Mouse (Mus musculus) G1E (cell line): ENCODE data around the gene Rpn2. TPM values are rescaled to one million over a fixed set of nuclear protein-coding genes. Genes with fewer than 3 reads are reported as not detected.

ENCODE experiments used
- ATAC-seq: 2 replicates; pipeline ENCODE4 v1.8.0; 2016; ENCODE audit warnings: mild to moderate bottlenecking; ENCODE audit not compliant: insufficient number of reproducible peaks, poor library complexity, low FRiP score, severe bottlenecking; ENCODE audit errors: extremely low read depth
- DNase-seq: peaks from one replicate; pipeline ENCODE4 v3.0.0; 2012; ENCODE audit warnings: low spot score
- H3K27me3 ChIP-seq: 2 replicates; pipeline ENCODE4 v1.6.1; 2012; ENCODE audit warnings: mild to moderate bottlenecking, low read length, inconsistent platforms; ENCODE audit not compliant: insufficient read depth
- H3K36me3 ChIP-seq: replicated peaks from 2 replicates; pipeline ENCODE3; 2012; ENCODE audit warnings: mild to moderate bottlenecking, inconsistent platforms
- H3K4me1 ChIP-seq: 2 replicates; pipeline ENCODE4 v1.6.1; 2012; ENCODE audit warnings: low read depth, low read length, inconsistent platforms, mixed read lengths; ENCODE audit not compliant: insufficient read depth
- H3K4me3 ChIP-seq: 2 replicates; pipeline ENCODE4 v1.5.1; 2012; ENCODE audit warnings: low read depth, mild to moderate bottlenecking, inconsistent platforms, low read length, moderate library complexity, mixed read lengths
- H3K9me3 ChIP-seq: replicated peaks from 2 replicates; pipeline ENCODE4 v1.6.1; 2012; ENCODE audit warnings: inconsistent platforms
- CTCF ChIP-seq: IDR thresholded peaks from 2 replicates; pipeline ENCODE4 v1.5.1; 2012; ENCODE audit warnings: low read depth, low read length, inconsistent platforms, mixed read lengths
- GATA1 ChIP-seq: IDR thresholded peaks from 2 replicates; pipeline ENCODE4 v1.6.1; 2012; ENCODE audit warnings: borderline replicate concordance, low read length, inconsistent platforms, mixed read lengths
- GATA2 ChIP-seq: IDR thresholded peaks from 2 replicates; pipeline ENCODE4 v1.6.1; 2012; ENCODE audit warnings: low read depth, low read length, inconsistent platforms, borderline replicate concordance
- POLR2AphosphoS5 ChIP-seq: IDR thresholded peaks from 2 replicates; pipeline ENCODE4 v1.6.1; 2012; ENCODE audit warnings: low read depth, low read length, inconsistent platforms; ENCODE audit not compliant: insufficient replicate concordance
- TAL1 ChIP-seq: conservative IDR thresholded peaks from 2 replicates; pipeline ENCODE4 v1.6.1; 2012; ENCODE audit warnings: low read depth, low read length, inconsistent platforms, mixed read lengths
- polyA plus RNA-seq: library from polyadenylated mRNA; stranded (reverse); fragments of >175 nt; gene quantifications from 2 replicates; pipeline ENCODE4 v1.2.3, GENCODE M21; 2012
- total RNA-seq, 2 experiments: library from RNA; stranded (forward) in 1 of 2; stranded (reverse) in 1 of 2; fragments of 200-1000 nt in 1 of 2; fragments of >200 nt in 1 of 2; fragmentation: Nextera tagmentation in 1 of 2; gene quantifications; 2 replicates each; pipeline ENCODE4 v1.2.3; 2014 to 2017

Gene Rpn2
- total and polyA plus RNA-seq, 3 experiments = 110 to 213 (median 156) TPM

GRCm38 (mm10) chr2:157308273-157308917, 29.6 kb downstream of the Rpn2 start:
- peaks cover 97% of the 10 kb centered on the region for H3K36me3 ChIP-seq
- no peaks in the 10 kb centered on the region for H3K4me1 ChIP-seq
- TF ChIP-seq GATA1 (no peak), GATA2 (no peak), CTCF (no peak), POLR2AphosphoS5 (no peak)
- no peaks in the 10 kb centered on the region for H3K27me3 ChIP-seq
- H3K9me3 ChIP-seq = no peaks in the 10 kb centered on the region
- ATAC-seq (no peak), DNase-seq (no peak)
- no peak overlapping the region for H3K4me3 ChIP-seq

- no peak for DNase-seq
- Histone ChIP-seq H3K36me3 (peaks cover 97% of the 10 kb centered on the region), H3K27me3 (no peaks in the 10 kb centered on the region), H3K9me3 (no peaks in the 10 kb centered on the region), H3K4me3 (no peak overlapping the region), H3K4me1 (no peaks in the 10 kb centered on the region)
- ATAC-seq = no peak
- TF ChIP-seq GATA1 = no peak
- TF ChIP-seq GATA2 = no peak
- no peak for TF ChIP-seq TAL1
- TF ChIP-seq CTCF = no peak
- TF ChIP-seq POLR2AphosphoS5 = no peak
Measured at GRCm38 (mm10) chr2:157309611-157310010, 30.8 kb downstream of the Rpn2 start.

DNA sequence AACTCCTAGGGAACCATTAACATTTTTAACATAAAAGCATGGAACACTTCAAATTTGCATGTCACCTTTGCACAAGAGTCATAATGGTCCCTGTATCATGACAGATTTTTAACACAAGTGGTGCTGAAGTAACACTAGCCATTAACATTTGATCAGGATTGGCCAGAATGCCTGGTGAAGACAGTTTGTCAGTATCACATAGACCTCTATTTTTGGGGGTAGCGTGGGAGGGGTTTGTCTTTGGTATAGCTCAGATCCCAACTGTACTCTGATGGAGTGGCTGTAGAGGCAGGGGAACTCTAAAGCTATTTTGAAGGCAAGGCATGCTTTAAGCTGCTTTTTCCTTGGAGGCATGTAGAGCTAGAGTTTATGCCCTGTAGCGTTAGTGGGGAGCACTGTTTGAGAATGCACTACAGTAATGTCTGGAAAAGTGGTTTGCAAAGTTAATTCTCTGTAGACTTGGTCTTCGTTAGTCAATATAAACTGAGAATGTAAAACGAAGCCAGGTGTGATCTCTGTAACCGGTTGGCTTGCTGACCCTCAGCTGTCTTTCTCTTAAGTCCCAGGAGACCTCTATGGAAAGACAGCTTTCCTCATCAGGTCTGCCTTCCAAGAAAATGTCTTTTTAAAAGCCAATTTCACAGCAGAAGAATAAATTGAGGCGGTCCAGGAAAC, 32.3 kb downstream of the Rpn2 start:
- ATAC-seq (no peak), DNase-seq (no peak)
- no peaks in the 10 kb centered on the region for H3K4me1 ChIP-seq
- no peaks in the 10 kb centered on the region for H3K27me3 ChIP-seq
- peaks cover 99% of the 10 kb centered on the region for H3K36me3 ChIP-seq
- no peaks in the 10 kb centered on the region for H3K9me3 ChIP-seq
- no peak overlapping the region for H3K4me3 ChIP-seq
- no peak for TF ChIP-seq CTCF
- no peak for TF ChIP-seq POLR2AphosphoS5
- no peak for TF ChIP-seq GATA2
- no peak for TF ChIP-seq TAL1
- TF ChIP-seq GATA1 = no peak

GRCm38 (mm10) chr2:157313718-157314117, 34.9 kb downstream of the Rpn2 start:
- no peak for ATAC-seq
- peaks cover 99% of the 10 kb centered on the region for H3K36me3 ChIP-seq
- no peaks in the 10 kb centered on the region for H3K4me1 ChIP-seq
- no peaks in the 10 kb centered on the region for H3K9me3 ChIP-seq
- no peak for TF ChIP-seq CTCF
- no peak for TF ChIP-seq GATA1
- no peak for TF ChIP-seq TAL1
- no peak for TF ChIP-seq POLR2AphosphoS5
- no peak for TF ChIP-seq GATA2
- no peaks in the 10 kb centered on the region for H3K27me3 ChIP-seq
- DNase-seq = no peak
- H3K4me3 ChIP-seq = no peak overlapping the region

- peaks cover 98% of the 10 kb centered on the region for H3K36me3 ChIP-seq
Measured at GRCm38 (mm10) chr2:157314310-157314709, 35.5 kb downstream of the Rpn2 start.

GRCm38 (mm10) chr2:157315486-157315885, 36.7 kb downstream of the Rpn2 start:
- H3K27me3 ChIP-seq = no peaks in the 10 kb centered on the region

More at GRCm38 (mm10) chr2:157314310-157314709, 35.5 kb downstream of the Rpn2 start:
- Histone ChIP-seq H3K4me1 (no peaks in the 10 kb centered on the region), H3K4me3 (no peak overlapping the region), H3K27me3 (no peaks in the 10 kb centered on the region), H3K9me3 (no peaks in the 10 kb centered on the region)
- TF ChIP-seq TAL1 (no peak), GATA1 (no peak), CTCF (no peak), POLR2AphosphoS5 (no peak), GATA2 (no peak)
- DNase-seq (no peak), ATAC-seq (no peak)

More at GRCm38 (mm10) chr2:157315486-157315885, 36.7 kb downstream of the Rpn2 start:
- TF ChIP-seq CTCF (no peak), TAL1 (no peak), POLR2AphosphoS5 (no peak), GATA1 (no peak), GATA2 (no peak)
- no peak overlapping the region for H3K4me3 ChIP-seq
- H3K9me3 ChIP-seq = no peaks in the 10 kb centered on the region
- DNase-seq (no peak), ATAC-seq (no peak)
- peaks cover 98% of the 10 kb centered on the region for H3K36me3 ChIP-seq
- H3K4me1 ChIP-seq = no peaks in the 10 kb centered on the region
